Mouse (Mus musculus) midbrain, embryonic 15.5 days (tissue): ENCODE results near the gene Homer2. TPM values are rescaled to one million over a fixed set of nuclear protein-coding genes. Genes with fewer than 3 reads are reported as not detected.

Experiments
- polyA plus RNA-seq: library from polyadenylated mRNA; unstranded; fragments of >200 nt; fragmentation: Nextera tagmentation; extraction: Ambion mirVana; gene quantifications from 2 replicates; pipeline ENCODE4 v1.2.1, GENCODE M21; 2015

Gene Homer2
- polyA plus RNA-seq, 1 experiment from 2014 or later: 21.8 TPM

Other genes starting within 250 kb of the Homer2 start
- gene Ap3b2, start 213.6 kb downstream of the Homer2 start, polyA plus RNA-seq: 155 and 162 TPM in 2 replicates
- gene BC048679, start 209.2 kb downstream of the Homer2 start, polyA plus RNA-seq: not detected in 2 replicates
- gene Fsd2, start 140.6 kb downstream of the Homer2 start, polyA plus RNA-seq: 0.17 and 0.29 TPM in 2 replicates
- 6.0 and 6.9 TPM in 2 replicates for gene Whamm, start 136.3 kb downstream of the Homer2 start, polyA plus RNA-seq
- gene Ramac, start 55.4 kb upstream of the Homer2 start, polyA plus RNA-seq: 145 and 148 TPM in 2 replicates
- 56.1 and 61.1 TPM in 2 replicates for gene 3110040N11Rik, start 82.0 kb upstream of the Homer2 start, polyA plus RNA-seq
- gene Btbd1, start 121.9 kb upstream of the Homer2 start, polyA plus RNA-seq: 94.4 and 95.1 TPM in 2 replicates
- not detected in 2 replicates for gene Gm10160, start 148.3 kb upstream of the Homer2 start, polyA plus RNA-seq
- gene Tm6sf1, start 151.5 kb upstream of the Homer2 start, polyA plus RNA-seq: 10.2 and 10.9 TPM in 2 replicates
- 67.0 and 71.7 TPM in 2 replicates for gene Hdgfl3, start 226.9 kb upstream of the Homer2 start, polyA plus RNA-seq